Mouse (Mus musculus) ES-E14 (cell line): Measurements from ENCODE around the gene Ntn1. TPM values are rescaled to one million over a fixed set of nuclear protein-coding genes. Genes with fewer than 3 reads are reported as not detected.

Experiments used
- DNase-seq: peaks from one replicate; pipeline ENCODE4 v3.0.0-alpha.2; 2013; ENCODE audit warnings: low read depth, low spot score
- H3K27ac ChIP-seq: 2 replicates; pipeline ENCODE4 v1.5.1; 2012; ENCODE audit warnings: low read depth, mild to moderate bottlenecking, low read length, moderate library complexity, mixed read lengths; ENCODE audit not compliant: poor library complexity, insufficient read depth, severe bottlenecking
- H3K36me3 ChIP-seq: 2 replicates; pipeline ENCODE4 v1.6.1; 2012; ENCODE audit warnings: mild to moderate bottlenecking, low read length, moderate library complexity, mixed read lengths; ENCODE audit not compliant: control insufficient read depth, poor library complexity, insufficient read depth, severe bottlenecking
- H3K4me1 ChIP-seq, 2 experiments: fragments of 150-350 bp in 1 of 2; sonication (generic) in 1 of 2; 2 replicates each; pipeline ENCODE4 v1.6.1; 2012; ENCODE audit warnings: low read length in 2 of 2, mild to moderate bottlenecking in 1 of 2, mixed read lengths in 1 of 2; ENCODE audit not compliant: control insufficient read depth in 2 of 2, insufficient read depth in 2 of 2, poor library complexity in 1 of 2
- H3K4me3 ChIP-seq, 2 experiments: fragments of 150-350 bp in 1 of 2; sonication (generic) in 1 of 2; 2 replicates each; pipeline ENCODE4 v1.5.1; 2012; ENCODE audit warnings: low read length in 2 of 2, low read depth in 1 of 2, mild to moderate bottlenecking in 1 of 2, mixed read lengths in 1 of 2; ENCODE audit not compliant: insufficient read depth in 1 of 2, poor library complexity in 1 of 2, severe bottlenecking in 1 of 2
- H3K9ac ChIP-seq: 2 replicates; pipeline ENCODE4 v1.6.1; 2012; ENCODE audit warnings: low read depth, mild to moderate bottlenecking, low read length, mixed read lengths; ENCODE audit not compliant: poor library complexity, insufficient read depth, severe bottlenecking
- H3K9me3 ChIP-seq: fragments of 150-350 bp; sonication (generic); 2 replicates; pipeline ENCODE4 v1.6.1; 2012; ENCODE audit warnings: low read depth, mild to moderate bottlenecking, low read length; ENCODE audit not compliant: control insufficient read depth, insufficient read depth
- CHD2 ChIP-seq: IDR thresholded peaks from 2 replicates; pipeline ENCODE4 v1.6.1; 2014; ENCODE audit warnings: mild to moderate bottlenecking, low read depth, low read length, inconsistent platforms
- HCFC1 ChIP-seq: IDR thresholded peaks from 2 replicates; pipeline ENCODE4 v1.6.1; 2012; ENCODE audit warnings: low read length, inconsistent platforms, borderline replicate concordance; ENCODE audit not compliant: insufficient read depth
- MAFK ChIP-seq: IDR thresholded peaks from 2 replicates; pipeline ENCODE4 v1.6.1; 2014; ENCODE audit warnings: mild to moderate bottlenecking, low read depth, low read length, inconsistent platforms; ENCODE audit not compliant: insufficient read depth
- ZC3H11A ChIP-seq: IDR thresholded peaks from 2 replicates; pipeline ENCODE4 v1.6.1; 2012; ENCODE audit warnings: low read depth, mild to moderate bottlenecking, inconsistent platforms, low read length, borderline replicate concordance
- ZNF384 ChIP-seq: IDR thresholded peaks from 2 replicates; pipeline ENCODE4 v1.6.1; 2012; ENCODE audit warnings: low read depth, low read length, inconsistent platforms
- in situ Hi-C, 2 experiments: fragments of 600-800 bp; cut with MboI; formaldehyde crosslinking; loops; one replicate each; pipeline ENCODE4 v1.15.1; 2025; ENCODE audit warnings: low sequenced_read_pairs in 2 of 2, inconsistent platforms in 1 of 2; ENCODE audit not compliant: unreplicated experiment in 2 of 2
- total RNA-seq: library from RNA; depleted of rRNA; stranded (reverse); fragments of 300-350 nt; gene quantifications from 2 replicates; pipeline ENCODE4 v1.2.3, GENCODE M21; 2012

Ntn1 gene
- total RNA-seq, 1 experiment, result 22.6 TPM

DNA sequence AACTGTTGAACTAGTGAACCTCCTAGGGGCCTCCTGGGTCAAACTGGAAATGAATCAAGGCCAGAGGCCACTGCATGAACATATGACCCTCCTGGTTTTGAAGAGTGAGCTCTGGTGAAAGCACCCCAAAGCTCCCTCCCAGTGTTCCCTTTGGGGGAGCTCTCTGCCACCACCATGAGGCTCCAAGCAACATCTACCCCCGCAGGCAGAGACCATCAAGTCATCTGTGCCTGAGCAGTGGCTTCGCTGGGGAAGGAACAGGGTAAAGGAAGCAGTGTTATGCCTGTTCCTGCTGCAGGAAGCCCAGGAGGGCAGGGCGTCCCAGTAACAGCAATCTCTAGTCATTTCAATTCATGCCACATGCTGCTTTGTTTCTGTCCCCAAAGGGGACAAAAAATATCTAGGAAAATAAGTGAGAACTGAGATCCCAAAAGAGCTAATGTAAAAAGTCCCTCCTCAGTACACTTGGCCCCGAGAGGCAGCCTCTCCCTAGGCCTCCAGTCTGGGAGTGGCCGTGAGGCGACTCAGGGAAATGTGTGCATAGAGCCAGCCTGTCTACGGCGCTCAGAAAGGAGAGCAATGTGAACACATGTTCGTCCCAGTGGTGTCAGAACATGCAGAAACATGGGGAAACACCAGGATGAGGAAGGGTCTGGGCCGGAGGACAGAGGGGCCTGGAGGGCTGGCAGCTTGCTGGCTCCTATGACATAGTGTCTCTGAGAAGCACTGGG, 139.3 kb downstream of the Ntn1 start:
- H3K27ac ChIP-seq, result no peak overlapping the region
- DNase-seq, result no peak
- no peak overlapping the region for H3K9ac ChIP-seq
- H3K4me1 ChIP-seq, result peaks cover 2 to 11% of the 10 kb centered on the region in 2 experiments; a peak in 3 of 4 replicates
- no peak for TF ChIP-seq ZC3H11A
- TF ChIP-seq ZNF384, result no peak
- TF ChIP-seq HCFC1, result no peak
- TF ChIP-seq CHD2, result no peak
- TF ChIP-seq MAFK, result no peak
- peaks cover 5% of the 10 kb centered on the region; the same call in 1 of the 2 replicates for H3K36me3 ChIP-seq
- H3K9me3 ChIP-seq, result no peaks in the 10 kb centered on the region
- in situ Hi-C loops, result no loop called here
- no peak overlapping the region for H3K4me3 ChIP-seq

GRCm38 (mm10) chr11:68260399-68260798, 140.2 kb downstream of the Ntn1 start:
- H3K36me3 ChIP-seq, result peaks cover 5% of the 10 kb centered on the region; the same call in 1 of the 2 replicates
- H3K27ac ChIP-seq, result no peak overlapping the region
- TF ChIP-seq CHD2, result no peak
- no peak for TF ChIP-seq ZC3H11A
- no peak for TF ChIP-seq MAFK
- no peak for TF ChIP-seq HCFC1
- TF ChIP-seq ZNF384, result no peak
- H3K9ac ChIP-seq, result no peak overlapping the region
- no peak for DNase-seq
- in situ Hi-C loops, result no loop called here
- no peak overlapping the region for H3K4me3 ChIP-seq
- peaks cover 2 to 11% of the 10 kb centered on the region in 2 experiments; a peak in 3 of 4 replicates for H3K4me1 ChIP-seq
- no peaks in the 10 kb centered on the region for H3K9me3 ChIP-seq

DNA sequence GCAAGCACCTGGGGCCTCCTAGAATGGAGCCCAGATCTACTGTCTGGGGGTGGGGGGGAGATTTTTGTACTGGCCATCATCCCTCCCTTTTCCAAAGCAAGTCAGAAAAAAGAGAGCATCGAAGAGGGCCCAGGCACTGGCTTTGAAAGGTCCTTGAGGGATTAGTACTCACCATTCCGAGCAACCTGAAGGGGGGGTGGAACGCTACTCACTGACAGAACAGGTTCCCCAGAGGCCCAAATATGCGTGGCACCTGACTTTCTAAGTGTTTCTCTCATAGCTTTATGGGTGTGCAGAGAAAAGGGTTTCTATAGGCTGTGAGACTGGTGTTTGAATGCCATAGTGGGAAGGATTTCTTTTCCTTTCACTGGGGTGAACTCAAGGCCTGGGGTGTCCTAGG, 142.1 kb downstream of the Ntn1 start:
- in situ Hi-C loops, result no loop called here
- DNase-seq, result no peak
- Histone ChIP-seq H3K4me1 (peaks cover 2 to 11% of the 10 kb centered on the region in 2 experiments; a peak in 3 of 4 replicates), H3K9me3 (no peaks in the 10 kb centered on the region), H3K27ac (no peak overlapping the region), H3K36me3 (peaks cover 6% of the 10 kb centered on the region; the same call in 1 of the 2 replicates), H3K9ac (no peak overlapping the region), H3K4me3 (no peak overlapping the region)
- TF ChIP-seq ZNF384 (no peak), MAFK (no peak), ZC3H11A (no peak), CHD2 (no peak), HCFC1 (no peak)

- no peak for TF ChIP-seq MAFK
- in situ Hi-C loops, result no loop called here
- no peaks in the 10 kb centered on the region for H3K9me3 ChIP-seq
Measured at GRCm38 (mm10) chr11:68253531-68253930, 147.1 kb downstream of the Ntn1 start.

GRCm38 (mm10) chr11:68250106-68250505, 150.5 kb downstream of the Ntn1 start:
- no peak for TF ChIP-seq HCFC1
- TF ChIP-seq ZC3H11A, result no peak
- TF ChIP-seq ZNF384, result no peak
- no peak for TF ChIP-seq MAFK
- TF ChIP-seq CHD2, result no peak
- no peaks in the 10 kb centered on the region for H3K9me3 ChIP-seq
- no peaks in the 10 kb centered on the region for H3K4me1 ChIP-seq
- in situ Hi-C loops, result no loop called here
- H3K36me3 ChIP-seq, result peaks cover 6% of the 10 kb centered on the region; the same call in 1 of the 2 replicates
- no peak overlapping the region for H3K9ac ChIP-seq
- no peak for DNase-seq
- H3K27ac ChIP-seq, result no peak overlapping the region
- H3K4me3 ChIP-seq, result no peak overlapping the region

More at GRCm38 (mm10) chr11:68253531-68253930, 147.1 kb downstream of the Ntn1 start:
- DNase-seq, result no peak
- Histone ChIP-seq H3K27ac (no peak overlapping the region), H3K9ac (no peak overlapping the region), H3K4me1 (no peaks in the 10 kb centered on the region), H3K36me3 (peaks cover 7% of the 10 kb centered on the region; the same call in 1 of the 2 replicates), H3K4me3 (no peak overlapping the region)
